Mouse (Mus musculus): ENCODE data around the gene Hist1h4f.
A peak's percentile ranks its signal among the peaks of the same experiment; 100 is the strongest.

The Hist1h4f gene

DNA sequence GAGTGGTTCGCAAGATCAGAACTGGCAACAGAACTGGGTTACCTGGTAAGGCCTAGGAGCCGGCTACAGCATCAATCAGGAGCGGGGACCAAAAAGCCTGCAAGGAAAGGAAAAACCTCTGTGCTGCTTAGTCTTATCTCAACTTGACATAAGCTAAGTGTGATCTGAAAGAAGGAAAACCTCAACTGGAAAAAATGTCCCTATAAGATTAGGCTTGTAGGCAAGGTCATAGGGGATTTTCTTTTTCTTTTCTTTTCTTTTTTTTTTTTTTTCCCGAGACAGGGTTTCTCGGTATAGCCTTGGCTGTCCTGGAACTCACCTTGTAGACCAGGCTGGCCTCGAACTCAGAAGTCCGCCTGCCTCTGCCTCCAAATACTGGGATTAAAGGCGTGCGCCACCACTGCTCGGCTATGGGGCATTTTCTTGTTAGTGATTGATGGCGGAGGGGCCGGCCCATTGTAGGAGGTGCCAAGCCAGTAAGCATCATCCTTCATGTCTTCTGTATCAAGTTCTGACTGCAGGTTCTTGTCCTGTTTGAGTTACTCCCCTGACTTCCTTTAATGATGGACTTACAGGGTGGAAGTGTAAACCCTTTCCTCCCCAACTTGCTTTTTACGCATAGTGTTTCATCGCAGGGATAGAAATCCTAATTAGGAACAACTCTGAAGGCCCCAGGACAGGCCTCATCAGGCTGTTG is 44.5 kb downstream of the Hist1h4f start:
- DNase-seq, result no peak

DNA sequence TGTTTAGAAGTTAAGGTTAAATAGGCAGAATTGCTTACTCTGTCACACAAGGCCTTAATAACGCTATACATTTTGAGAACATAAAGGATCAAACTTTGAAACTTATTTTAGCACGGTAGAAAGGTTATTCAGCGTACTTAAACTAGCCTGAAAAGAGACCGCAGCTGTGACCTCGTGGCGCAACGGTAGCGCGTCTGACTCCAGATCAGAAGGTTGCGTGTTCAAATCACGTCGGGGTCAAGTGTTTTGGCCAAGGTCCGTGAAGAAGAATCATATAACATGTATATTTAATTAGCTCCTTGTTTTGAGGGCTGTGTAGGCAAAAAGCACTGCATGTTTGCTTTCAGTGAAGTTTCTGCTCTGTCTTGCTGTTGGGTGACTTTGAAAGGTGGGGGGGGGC is 45.1 kb downstream of the Hist1h4f start:
- DNase-seq, result no peak

GRCm38 (mm10) chr13:23505662-23506345 is 45.6 kb downstream of the Hist1h4f start:
- DNase-seq, result no peak

GRCm38 (mm10) chr13:23503797-23504196 is 47.7 kb downstream of the Hist1h4f start:
- peak; percentile 39 for DNase-seq

DNA sequence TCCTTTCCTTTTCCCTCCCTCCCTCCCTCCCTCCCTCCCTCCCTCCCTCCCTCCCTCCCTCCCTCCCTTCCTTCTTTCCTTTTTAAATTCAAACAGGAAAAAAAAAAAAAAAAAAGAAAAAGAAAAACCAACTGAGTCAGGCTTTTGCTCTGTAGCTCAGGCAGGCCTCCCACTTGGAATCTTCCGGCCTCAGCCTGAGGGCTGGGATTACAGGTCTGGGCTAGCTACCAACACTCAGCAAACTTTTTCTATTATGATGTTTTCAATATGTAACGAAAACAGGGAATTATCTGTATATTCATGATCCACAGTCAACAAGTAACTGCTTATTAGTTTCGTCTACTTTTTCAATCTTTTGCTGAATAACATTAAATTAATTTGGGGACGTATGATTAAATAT is 48.5 kb downstream of the Hist1h4f start:
- no peak for DNase-seq

DNA sequence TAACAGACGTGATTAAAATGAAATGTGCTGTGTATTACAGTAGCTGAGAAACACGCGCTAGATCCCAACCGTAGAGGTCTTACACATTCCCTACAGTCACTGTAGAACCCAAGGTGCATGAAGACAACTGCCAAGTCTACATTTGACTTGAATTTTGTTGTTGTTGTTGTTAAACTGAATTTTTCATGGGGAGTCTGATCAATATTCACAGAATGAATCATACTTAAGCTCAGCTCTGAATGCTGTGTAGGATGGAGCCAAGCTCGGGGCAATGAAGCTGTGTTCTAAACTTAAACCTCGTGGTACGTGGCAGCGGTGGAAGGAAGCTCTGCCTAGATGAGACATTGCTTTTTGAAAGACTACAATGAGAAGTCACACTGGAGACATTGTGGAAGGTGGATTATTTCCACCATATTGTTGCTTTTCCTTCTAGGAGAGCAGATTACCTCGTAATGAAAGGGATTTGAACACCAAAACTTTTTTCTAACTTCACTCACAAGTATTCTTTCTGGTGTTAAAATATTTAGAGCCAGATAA is 49.3 kb downstream of the Hist1h4f start:
- no peak for DNase-seq

GRCm38 (mm10) chr13:23501511-23501910 is 49.9 kb downstream of the Hist1h4f start:
- no peak for DNase-seq

All from cerebellum, adult 8-10 months (tissue).